Mouse (Mus musculus) neutrophil, adult 5-6 weeks (primary cell): ENCODE measurements around the gene Erich4. TPM values are rescaled to one million over a fixed set of nuclear protein-coding genes. Genes with fewer than 3 reads are reported as not detected.

ENCODE experiments used
- ATAC-seq: fragments of 151-379, 151-347 bp; 2 replicates; pipeline ENCODE4 v1.8.0; 2017; ENCODE audit warnings: mild to moderate bottlenecking, moderate TSS enrichment; ENCODE audit not compliant: insufficient number of reproducible peaks, poor library complexity, low FRiP score, severe bottlenecking; ENCODE audit errors: extremely low read depth
- total RNA-seq: library from RNA; stranded (forward); fragments of 200-1000 nt; gene quantifications from 2 replicates; pipeline ENCODE4 v1.2.3, GENCODE M21; 2017

The Erich4 gene
- total RNA-seq = not detected in 2 replicates

GRCm38 (mm10) chr7:25615706-25616011, at the start of gene Erich4:
Gene Erich4 (minus strand): TSS chr7:25615892.
- no peak for ATAC-seq

DNA sequence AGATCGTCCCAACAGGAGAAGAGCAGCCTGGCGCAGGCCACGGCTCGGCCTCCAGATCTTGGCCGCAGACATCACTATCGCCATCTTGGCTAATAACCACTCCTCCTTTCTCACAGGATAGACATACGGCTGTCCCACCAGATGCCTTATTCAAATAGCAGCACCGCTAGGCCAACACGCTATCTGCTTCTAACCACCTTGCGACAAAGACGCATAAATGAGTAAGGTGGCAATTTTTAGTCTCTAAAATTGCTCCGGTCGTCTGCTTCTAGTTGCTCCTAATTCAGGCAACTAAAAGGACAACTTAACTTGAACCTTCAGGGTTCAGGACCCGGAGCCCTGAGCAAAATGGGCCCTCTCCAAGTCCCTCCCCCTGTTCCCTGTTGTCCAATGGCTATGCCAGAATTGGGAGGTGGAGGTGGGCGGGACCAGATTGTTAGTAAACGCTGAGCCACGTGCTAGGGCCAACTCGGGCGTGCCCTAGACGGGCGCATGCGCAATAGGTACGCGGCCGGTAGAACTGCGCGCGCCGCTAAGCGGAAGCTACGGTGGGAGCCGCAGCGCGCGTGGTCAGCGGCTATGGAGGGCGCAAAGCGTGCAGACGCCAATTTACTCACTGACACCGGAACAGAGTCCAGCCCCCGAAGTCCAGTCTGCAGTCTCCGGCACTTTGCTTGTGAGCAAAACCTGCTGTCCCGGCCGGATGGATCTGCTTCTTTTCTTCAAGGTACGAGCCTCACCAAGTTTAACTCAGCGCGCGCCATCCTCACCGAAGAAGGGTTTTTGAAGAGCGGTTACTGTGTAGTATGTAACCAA, 43.2 kb upstream of the Erich4 start, which contains the start of the genes Bckdha and Exosc5:
TSS of gene Bckdha (minus strand) at position 325 of the 816 bp plus-strand sequence.
TSS of gene Exosc5 (plus strand) at position 508 of the 816 bp plus-strand sequence.
- ATAC-seq = peak; percentile 97

DNA sequence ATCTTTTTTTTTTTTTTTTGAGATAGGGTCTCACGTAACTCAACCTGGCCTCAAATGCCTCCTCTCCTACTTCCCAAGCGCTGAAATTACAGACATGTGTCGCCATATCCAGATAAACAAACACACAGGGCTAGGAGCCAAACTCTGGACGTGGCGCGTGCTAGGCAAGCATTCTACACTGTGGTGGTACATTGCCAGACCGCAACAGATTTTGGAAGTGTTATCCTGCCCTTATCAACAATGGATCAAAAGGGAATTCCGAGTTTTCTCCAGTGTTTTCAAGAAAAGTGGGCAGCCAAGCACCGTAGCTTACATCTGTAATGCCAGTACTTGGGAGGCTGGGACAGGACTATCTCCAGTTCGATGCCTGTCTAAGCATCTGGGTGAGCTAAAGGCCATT, 42.1 kb upstream of the Erich4 start:
- ATAC-seq = no peak

GRCm38 (mm10) chr7:25655601-25656428, 40.1 kb upstream of the Erich4 start:
- no peak for ATAC-seq

DNA sequence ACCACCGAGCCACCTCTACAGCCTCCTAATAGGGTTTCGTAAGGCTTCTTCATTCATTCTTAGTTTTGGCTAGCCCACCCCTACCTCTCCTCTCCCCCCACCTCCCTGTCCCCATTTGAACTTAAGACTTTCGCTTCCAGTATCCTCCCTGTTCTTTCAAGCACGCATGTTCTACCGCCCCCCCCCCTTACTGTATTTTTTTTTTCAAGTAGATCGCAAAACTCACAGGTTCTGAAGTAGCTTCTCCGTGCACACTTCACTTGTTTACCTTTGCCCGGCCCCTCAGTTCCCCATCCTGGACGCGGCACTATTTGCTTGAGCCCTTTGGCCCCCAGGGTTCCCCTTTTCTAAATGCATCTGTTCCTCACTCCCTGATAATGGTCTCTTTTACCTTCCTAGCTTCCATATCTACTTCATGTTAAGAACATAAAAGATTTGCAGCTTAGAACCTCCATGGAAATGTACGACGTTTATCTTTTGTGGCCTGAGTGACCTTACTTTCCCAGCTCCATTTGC, 36.6 kb upstream of the Erich4 start:
- ATAC-seq = no peak

DNA sequence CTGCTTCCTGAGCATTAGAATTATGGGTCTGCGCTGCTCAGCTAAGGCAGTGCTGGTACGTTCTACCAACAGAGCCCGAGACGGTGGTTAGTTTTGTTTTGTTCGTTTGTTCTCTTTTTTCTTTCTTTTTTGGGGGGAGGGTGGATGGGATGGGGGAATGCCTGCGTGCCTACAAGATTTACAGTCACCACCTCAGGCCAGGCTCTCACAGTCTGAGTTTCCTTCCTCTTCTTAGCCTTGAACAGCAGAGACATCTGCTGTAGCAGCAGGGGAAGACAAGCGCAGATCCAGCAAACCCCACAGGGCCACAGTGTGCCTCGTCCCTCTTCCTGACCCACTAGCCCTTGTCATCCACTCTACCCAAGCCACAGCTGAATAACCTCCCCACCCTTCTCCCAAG, 35.6 kb upstream of the Erich4 start:
- peak; percentile 77 for ATAC-seq

- ATAC-seq = no peak
Measured at GRCm38 (mm10) chr7:25649839-25650238, 34.1 kb upstream of the Erich4 start.

DNA sequence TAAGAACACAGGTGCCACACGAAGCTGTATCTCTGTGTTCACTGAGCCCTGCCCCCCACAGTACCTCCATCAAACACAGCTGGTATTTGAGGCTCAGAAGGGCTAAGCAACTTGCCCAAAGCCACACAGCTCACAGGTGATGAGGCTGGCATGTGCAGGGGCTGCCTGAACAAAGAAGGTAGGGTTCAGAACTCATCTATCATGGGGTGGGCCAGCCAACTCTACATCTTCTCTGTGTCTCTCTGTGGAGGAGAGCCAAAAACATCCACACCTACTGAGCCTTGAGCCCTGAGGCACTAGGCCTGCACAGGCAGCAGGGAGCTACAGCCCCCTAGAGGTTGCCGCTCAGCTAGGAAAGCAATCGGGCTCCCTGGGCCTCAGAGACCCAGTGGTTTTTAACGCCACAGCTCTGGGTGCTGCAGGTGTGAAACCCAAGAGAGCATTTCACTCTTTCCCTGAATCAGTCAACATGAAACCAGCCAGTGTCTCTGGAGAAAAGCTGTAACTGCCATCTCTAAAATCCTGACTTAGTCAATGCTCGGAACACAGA, 32.0 kb upstream of the Erich4 start:
- peak; percentile 58 for ATAC-seq

DNA sequence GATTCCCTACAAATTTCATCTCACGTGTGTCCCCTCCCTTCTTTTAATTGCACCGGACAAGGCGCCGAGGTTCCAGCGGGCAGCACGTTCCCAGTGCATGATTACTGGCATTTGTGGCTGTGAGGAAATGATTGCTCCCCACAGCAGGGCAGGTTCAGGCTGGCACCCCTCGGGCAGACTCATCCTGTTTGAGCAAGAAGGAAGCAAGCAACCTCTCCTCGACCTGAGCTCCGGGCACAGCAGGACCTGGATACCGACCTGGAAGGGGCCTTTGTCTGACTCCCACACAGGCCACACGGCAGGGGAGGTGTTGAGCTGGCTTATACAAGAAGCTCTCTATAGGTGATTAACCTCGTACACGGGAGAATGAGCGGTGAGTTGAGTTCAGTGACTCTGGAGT, 29.4 kb upstream of the Erich4 start:
- no peak for ATAC-seq

GRCm38 (mm10) chr7:25644631-25645030, 28.9 kb upstream of the Erich4 start:
- no peak for ATAC-seq

- ATAC-seq = no peak
Measured at GRCm38 (mm10) chr7:25644136-25644535, 28.4 kb upstream of the Erich4 start.

GRCm38 (mm10) chr7:25639754-25640153, 24.1 kb upstream of the Erich4 start:
- no peak for ATAC-seq

DNA sequence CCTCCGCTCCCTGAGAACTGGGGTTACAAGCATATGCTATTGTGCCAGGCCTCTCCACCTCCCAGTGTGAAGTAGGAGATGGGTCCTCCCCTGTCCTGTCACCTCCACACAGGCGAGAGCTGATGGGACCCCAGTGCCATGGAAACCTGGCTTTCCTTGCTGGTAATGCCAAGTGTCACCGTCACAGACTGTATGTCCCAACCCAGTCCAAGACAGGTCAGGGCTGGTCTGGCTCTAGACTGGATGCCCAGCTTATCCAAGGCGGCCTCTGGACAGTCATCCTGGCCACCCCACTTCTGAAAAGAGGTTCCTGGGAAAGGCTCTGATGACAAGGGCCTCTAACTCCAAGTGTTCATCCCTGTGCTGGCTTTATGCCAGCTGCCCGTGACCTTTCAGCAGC, 21.4 kb upstream of the Erich4 start:
- ATAC-seq = no peak

DNA sequence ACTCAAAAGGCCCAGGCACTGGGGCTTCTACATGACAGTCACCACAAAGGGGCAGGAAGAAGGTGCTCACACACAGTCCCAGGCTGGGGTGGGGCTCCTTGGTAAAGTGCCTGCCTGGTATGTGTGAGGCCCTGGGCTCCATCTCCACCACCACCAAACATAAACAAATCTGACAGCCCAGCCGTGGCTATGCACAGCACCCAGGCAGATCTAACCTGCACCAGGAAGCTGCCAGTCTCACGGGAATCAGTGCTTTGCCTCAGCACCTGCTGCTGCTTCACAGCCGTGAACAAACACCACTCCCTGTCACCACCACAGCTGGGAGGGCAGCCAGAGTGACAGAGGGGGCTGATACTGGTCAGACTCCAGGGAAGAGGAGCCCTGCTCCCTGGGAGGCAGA, 20.7 kb upstream of the Erich4 start:
- peak; percentile 77 for ATAC-seq

GRCm38 (mm10) chr7:25632679-25633078, 17.0 kb upstream of the Erich4 start:
- ATAC-seq = peak; percentile 27

- ATAC-seq = no peak
Measured at GRCm38 (mm10) chr7:25628323-25628620, 12.6 kb upstream of the Erich4 start.

GRCm38 (mm10) chr7:25627431-25628322, 12.0 kb upstream of the Erich4 start:
- no peak for ATAC-seq

DNA sequence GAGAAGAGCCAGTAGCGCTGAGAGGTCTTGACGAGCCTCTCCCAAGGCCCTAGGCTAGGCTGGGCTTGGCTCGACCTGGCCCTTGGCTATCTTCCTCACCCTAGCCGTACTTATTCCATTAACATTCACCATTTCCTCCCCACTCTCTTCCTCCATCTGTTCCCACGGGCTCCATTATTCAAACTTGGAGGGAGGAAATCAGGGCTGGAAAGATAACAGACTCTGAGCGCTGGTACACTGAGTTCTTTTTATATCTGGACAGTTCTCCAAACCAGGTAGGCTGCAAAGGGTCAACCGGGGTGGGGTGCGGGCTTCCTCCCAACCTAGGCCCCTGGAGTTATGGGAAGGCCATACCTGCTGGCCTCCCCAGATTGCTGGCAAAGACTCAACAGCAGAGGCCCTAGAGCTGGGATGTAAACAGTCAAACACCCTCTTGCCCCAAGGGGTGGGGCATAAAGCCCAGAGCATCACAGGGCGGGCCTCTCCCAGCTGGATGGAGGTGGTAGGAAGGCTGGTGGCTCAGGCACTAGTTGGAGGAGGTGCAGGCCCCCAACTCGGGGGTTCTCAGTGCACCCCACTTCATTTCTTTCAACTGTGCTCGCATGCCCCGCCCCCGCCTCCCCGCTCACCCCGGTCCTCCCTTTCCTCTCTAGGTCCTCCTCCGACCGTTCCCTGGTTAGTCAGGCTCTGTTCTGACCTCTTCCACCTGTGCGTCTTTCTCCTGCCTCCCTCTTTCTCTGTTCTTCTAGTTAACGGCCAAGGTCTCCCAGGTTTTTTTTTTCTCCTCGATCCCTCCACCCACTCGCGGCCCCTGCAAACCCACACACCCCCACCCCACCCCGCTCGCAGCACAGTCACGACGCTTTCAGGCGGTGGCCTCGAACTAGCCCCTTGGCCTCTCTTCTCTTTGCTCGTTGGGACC, 11.1 kb upstream of the Erich4 start, which contains the start of gene B3gnt8:
TSS of gene B3gnt8 (plus strand) at position 146 of the 922 bp plus-strand sequence.
- peak; percentile 22; the same call in 1 of the 2 replicates for ATAC-seq
